Mouse (Mus musculus) kidney, adult 11 months (tissue): ENCODE results near the gene Krt88.

Experiments used
- DNase-seq: peaks from one replicate; pipeline ENCODE4 v3.0.0; 2022

The Krt88 gene

GRCm38 (mm10) chr15:101479007-101479665, 31.6 kb downstream of the Krt88 start:
- DNase-seq = peak; percentile 19

GRCm38 (mm10) chr15:101479666-101480060, 32.1 kb downstream of the Krt88 start:
- no peak for DNase-seq

GRCm38 (mm10) chr15:101482056-101482455, 34.5 kb downstream of the Krt88 start:
- DNase-seq = no peak

GRCm38 (mm10) chr15:101483646-101484045, 36.1 kb downstream of the Krt88 start:
- DNase-seq = no peak

- no peak for DNase-seq
Measured at GRCm38 (mm10) chr15:101484939-101485338, 37.4 kb downstream of the Krt88 start.

GRCm38 (mm10) chr15:101485911-101486635, 38.5 kb downstream of the Krt88 start:
- no peak for DNase-seq

GRCm38 (mm10) chr15:101491431-101491830, 43.9 kb downstream of the Krt88 start, which contains the start of gene Krt83:
Gene Krt83 (minus strand): TSS chr15:101491512.
- no peak for DNase-seq

- DNase-seq = no peak
Measured at GRCm38 (mm10) chr15:101492718-101493117, 45.2 kb downstream of the Krt88 start.

- DNase-seq = no peak
Measured at GRCm38 (mm10) chr15:101493713-101494112, 46.2 kb downstream of the Krt88 start.

- no peak for DNase-seq
Measured at GRCm38 (mm10) chr15:101494203-101494602, 46.7 kb downstream of the Krt88 start.

- no peak for DNase-seq
Measured at GRCm38 (mm10) chr15:101495266-101495665, 47.7 kb downstream of the Krt88 start.

GRCm38 (mm10) chr15:101497181-101497580, 49.6 kb downstream of the Krt88 start:
- DNase-seq = peak; percentile 45
